Mouse (Mus musculus): ENCODE data around the gene Gm7694. TPM values are rescaled to one million over a fixed set of nuclear protein-coding genes. Genes with fewer than 3 reads are reported as not detected.

Gm7694 gene
- polyA plus RNA-seq (2012; rRNA removed): 5.0 and 6.4 TPM in 2 replicates

- DNase-seq (ENCODE audit: low read depth): no peak
These were observed at the start of gene Gm7694 for GRCm38 (mm10) chr1:170306232-170306631. Gene Gm7694 (minus strand): TSS chr1:170306332.

DNA sequence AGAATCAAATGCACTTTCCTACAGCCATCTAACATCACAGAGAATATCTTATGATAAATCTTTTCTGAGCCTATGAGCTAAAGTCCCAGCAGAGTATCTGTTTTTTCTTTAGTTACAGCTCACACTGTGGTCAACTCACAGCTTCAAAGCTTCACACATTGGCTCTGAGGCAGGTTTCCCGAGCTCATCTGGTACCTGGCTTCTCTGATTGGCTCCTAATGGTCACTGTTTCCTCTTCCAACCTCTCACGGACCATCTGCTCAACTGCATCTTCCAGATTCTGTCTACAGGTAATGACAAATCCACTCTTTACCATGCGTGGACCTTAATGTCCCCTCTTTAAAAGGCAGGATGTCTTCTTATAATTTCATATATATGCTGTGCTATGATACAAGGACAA, 47.2 kb upstream of the Gm7694 start:
- no peak for DNase-seq (ENCODE audit: low read depth)

DNA sequence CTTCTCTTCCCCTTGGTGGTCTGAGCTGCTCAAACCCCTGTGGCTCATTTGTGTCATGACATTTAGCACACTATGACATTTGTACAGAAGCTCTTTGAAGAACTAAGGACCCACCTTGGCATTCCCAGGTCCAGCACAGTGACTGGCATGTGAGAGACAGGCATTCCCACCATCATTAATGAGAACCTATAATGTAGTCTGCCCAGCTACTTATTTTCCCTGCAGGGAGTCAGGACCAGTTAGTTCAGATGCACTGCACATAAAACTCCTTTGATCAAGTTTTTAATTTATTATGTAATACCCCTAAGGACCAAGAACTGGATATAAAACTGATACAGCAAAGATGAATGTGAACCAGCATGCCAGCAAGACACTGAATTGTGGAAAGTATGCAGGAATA, 44.9 kb upstream of the Gm7694 start:
- no peak for DNase-seq (ENCODE audit: low read depth)

GRCm38 (mm10) chr1:170346266-170346665, 40.1 kb upstream of the Gm7694 start:
- no peak for DNase-seq (ENCODE audit: low read depth)

GRCm38 (mm10) chr1:170343906-170344305, 37.8 kb upstream of the Gm7694 start:
- no peak for DNase-seq (ENCODE audit: low read depth)

DNA sequence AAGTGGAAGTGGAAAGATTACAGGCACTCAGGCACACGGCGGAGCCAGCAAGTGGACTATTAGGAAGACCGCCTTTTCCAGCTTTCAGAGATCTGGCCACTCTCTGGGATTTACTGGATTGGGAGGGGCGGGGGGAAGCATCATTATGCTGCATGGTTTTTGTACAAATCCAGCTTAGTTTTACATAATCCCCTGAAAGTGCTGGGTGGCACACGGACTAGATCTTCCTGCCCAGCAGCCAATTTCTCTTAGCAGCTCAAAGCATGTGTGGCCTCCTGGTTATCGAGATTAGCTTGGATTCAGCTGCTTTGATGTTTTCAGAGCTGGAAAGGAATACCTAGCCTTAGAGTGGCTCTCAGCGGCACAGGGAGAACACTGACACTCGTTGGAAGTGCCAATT, 36.9 kb upstream of the Gm7694 start:
- DNase-seq (ENCODE audit: low read depth): no peak

GRCm38 (mm10) chr1:170339943-170340342, 33.8 kb upstream of the Gm7694 start:
- DNase-seq (ENCODE audit: low read depth): no peak

GRCm38 (mm10) chr1:170332775-170333174, 26.6 kb upstream of the Gm7694 start:
- DNase-seq (ENCODE audit: low read depth): no peak

DNA sequence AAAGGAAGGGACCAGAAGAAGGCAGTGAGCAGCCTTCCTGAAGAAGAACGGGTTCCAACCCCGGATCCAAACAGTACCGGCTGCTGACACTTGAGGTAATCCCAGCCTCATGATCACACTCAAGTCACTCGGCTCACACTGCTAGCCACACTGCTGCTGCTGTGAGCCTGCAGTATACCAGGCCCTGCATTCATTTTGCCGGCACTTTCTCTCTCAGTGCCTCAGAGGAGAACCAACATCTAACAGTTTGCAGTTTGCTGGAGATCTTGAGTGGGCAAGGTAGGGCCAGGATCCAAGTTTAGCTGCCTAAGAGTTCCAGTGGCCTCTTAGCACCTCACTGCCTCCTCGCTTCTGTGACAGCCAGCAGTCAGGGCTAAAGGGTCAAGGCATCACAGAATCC, 25.8 kb upstream of the Gm7694 start:
- no peak for DNase-seq (ENCODE audit: low read depth)

DNA sequence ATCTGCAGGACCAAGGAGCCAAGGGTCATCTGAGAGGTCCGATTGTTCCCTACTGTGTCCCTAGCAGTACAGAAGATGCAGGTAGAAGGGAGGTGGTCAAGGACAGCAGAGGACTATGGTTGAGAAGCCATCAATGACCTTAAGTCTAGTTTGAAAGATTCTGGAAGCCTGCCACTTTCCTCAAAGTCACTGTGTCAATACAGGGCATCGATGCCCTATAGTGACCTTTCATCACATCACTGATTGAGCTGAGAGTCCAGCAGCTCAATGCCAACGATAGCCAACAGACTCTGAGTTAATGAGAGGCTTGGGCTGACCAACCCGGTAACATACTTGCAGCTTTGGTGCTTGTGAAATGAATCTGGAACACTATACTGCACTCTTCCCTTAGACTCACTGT, 19.1 kb upstream of the Gm7694 start:
- no peak for DNase-seq (ENCODE audit: low read depth)

DNA sequence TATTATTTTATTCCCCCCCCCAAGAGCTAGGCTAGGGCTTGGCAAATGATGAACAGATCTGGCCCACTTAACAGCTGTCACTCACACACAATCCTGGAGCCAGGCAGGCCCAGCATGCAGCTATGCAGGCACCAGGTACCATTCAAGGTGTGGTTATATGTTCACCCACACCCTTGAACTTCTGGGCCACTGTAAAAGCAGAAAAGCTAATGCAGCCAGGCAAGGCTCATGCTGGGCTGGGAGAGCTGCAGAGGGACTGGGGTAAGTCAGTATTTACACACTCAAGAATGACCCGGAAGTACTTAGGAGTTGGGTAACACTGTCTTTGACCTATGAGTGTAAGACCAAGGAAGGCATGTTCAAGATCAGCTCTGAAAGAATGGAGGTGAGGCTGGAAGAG, 18.2 kb upstream of the Gm7694 start:
- no peak for DNase-seq (ENCODE audit: low read depth)

DNA sequence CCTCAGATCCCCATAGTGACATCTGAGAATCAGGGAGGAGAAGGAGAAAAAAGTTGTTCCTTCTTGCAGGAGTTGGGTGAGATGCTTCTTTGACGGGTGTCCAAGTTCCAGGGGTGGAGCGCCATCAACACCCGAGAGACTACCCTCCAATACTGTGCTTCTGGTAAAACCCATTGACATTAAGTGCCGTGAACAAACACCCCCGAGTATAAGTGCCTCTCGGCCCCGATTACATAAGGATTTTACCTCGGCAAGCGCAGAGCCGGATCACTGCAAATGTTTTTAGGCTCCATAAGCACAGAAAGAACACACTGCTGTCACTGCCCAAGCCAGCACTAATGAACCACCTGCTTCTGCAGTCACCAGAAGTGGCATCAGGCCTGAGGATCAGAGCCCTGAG, 16.9 kb upstream of the Gm7694 start:
- no peak for DNase-seq (ENCODE audit: low read depth)

DNA sequence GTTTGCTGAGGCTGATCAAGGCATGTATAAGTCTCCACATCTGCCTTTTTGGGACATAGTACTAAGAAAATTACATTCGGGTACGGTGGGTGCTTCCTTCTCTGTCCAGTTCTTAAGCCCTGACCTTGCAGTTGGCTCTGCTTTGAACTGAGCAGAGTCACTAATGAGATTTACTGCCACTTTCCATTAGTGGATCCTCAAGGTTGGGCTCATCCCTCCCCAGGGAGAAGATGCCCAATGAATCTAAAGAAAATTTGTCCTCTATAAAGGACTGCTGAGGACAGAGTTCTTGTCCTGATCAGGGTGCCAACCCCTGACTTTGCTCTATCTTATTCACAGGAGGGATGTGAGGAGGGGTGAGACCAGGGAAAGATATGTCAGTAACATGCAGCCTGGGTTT, 15.9 kb upstream of the Gm7694 start:
- no peak for DNase-seq (ENCODE audit: low read depth)

GRCm38 (mm10) chr1:170311431-170311830, 5.3 kb upstream of the Gm7694 start:
- DNase-seq (ENCODE audit: low read depth): no peak

GRCm38 (mm10) chr1:170308503-170308902, 2.4 kb upstream of the Gm7694 start, which contains the start of gene Spata46:
Gene Spata46 (plus strand): TSS chr1:170308803.
- no peak for DNase-seq (ENCODE audit: low read depth)

- no peak for DNase-seq (ENCODE audit: low read depth)
These were observed 1.1 kb downstream of the Gm7694 start for GRCm38 (mm10) chr1:170305002-170305401.

DNA sequence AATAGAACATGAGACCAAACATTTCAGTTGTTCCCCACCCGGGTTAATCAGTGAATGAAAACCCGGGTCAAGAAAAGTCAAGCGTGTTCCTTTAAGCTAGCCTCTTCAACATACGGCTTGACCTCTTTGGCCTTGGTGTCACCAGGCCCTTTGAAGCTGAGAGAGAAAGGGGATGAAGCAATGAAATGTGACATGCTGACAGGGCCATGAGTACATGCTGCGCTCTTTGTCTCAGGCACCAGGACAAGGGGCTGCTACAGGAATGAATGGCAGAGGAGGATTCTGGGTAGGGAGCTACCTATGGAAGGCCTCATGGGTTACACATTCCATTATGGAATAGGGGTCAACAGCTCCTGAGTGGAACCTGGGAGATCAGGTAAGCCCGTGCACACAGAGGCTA, 3.0 kb downstream of the Gm7694 start:
- DNase-seq (ENCODE audit: low read depth): no peak

DNA sequence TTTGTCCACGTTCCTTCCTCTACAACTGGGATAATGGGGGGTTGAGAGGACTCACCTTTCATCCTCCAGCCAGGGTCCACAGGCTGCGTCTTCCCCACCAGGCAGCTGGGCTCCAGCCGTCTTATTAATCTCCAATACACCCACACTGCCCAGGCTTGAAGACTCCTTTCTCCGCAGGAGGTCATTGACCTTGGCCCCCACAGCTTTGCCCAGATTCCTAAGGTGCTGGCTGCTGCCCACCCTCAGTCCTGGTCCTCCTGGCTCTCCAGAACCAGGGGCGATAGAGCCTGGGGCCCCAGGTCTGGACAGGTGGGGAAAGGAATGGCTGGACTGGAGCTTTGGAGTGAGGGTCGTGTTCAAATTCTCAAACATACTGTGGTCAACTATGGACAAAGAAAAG, 3.7 kb downstream of the Gm7694 start:
- no peak for DNase-seq (ENCODE audit: low read depth)

GRCm38 (mm10) chr1:170301686-170302085, 4.4 kb downstream of the Gm7694 start:
- no peak for DNase-seq (ENCODE audit: low read depth)

GRCm38 (mm10) chr1:170299496-170299895, 6.6 kb downstream of the Gm7694 start:
- no peak for DNase-seq (ENCODE audit: low read depth)

- no peak for DNase-seq (ENCODE audit: low read depth)
These were observed 11.2 kb downstream of the Gm7694 start for GRCm38 (mm10) chr1:170294786-170295570.

DNA sequence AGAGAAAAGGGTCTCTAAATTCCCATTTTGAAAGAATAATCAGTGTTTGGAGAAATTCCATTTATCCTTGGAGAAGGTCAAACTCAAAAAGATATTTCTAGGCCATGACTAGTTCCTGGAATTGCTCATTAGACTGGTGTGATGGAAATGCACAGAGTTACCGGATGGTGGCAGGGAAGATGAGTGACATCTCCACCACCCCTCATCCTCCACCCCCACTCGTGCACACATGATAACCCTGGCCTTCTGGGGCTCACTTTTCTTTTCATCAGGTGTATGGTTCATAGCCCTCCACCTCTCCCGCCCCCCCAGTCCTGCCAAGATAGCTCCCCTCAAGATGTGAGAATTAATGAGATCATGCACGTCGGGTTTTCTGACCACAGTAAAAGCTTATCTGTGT, 12.9 kb downstream of the Gm7694 start:
- DNase-seq (ENCODE audit: low read depth): no peak

GRCm38 (mm10) chr1:170292239-170292951, 13.7 kb downstream of the Gm7694 start:
- DNase-seq (ENCODE audit: low read depth): peak; percentile 20
